ENCODE assay signal across 35 mouse cellular contexts in the genomic region with DNA sequence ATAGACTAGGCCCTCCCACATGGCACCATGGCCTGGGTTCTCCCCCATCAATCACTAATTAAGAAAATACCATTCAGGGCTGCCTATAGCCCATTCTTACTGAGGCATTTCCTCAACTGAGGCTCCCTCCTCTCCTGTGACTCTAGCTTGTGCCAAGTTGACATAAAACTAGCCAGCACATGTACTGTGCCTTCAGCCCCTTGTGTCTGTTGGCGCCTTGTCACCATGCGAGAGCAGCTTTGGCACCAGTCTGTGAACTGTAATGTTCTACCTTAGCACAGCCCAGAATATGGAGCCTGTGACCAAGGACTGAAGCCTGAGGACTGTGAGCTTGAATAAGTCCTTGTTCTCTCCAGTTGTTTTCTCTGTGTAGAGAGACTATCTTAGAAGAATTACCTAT.
"Had no signal": no experiment of that assay in that cellular context is flagged by ENCODE, and none has a peak within 500 bp of the region (broad histone marks: within the 10 kb centered on the region; RNA-seq: fewer than 3 reads in every experiment).

No protein-coding gene starts in this region.

- H3K27me3 ChIP-seq: heart, embryonic 15.5 days; hindbrain, embryonic 12.5 days; hindbrain, embryonic 13.5 days; hindbrain, embryonic 15.5 days; intestine, embryonic 15.5 days had no signal

- H3K9me3 ChIP-seq: heart, embryonic 12.5 days; heart, embryonic 13.5 days; heart, embryonic 15.5 days; hindbrain, embryonic 10.5 days; hindbrain, embryonic 12.5 days; hindbrain, embryonic 13.5 days; hindbrain, embryonic 15.5 days; intestine, embryonic 15.5 days; kidney, embryonic 15.5 days had no signal

- H3K9ac ChIP-seq: heart, embryonic 12.5 days; heart, embryonic 13.5 days; heart, embryonic 15.5 days; hindbrain, embryonic 12.5 days; hindbrain, embryonic 13.5 days; hindbrain, embryonic 14.5 days; hindbrain, embryonic 15.5 days; intestine, embryonic 15.5 days; kidney, embryonic 15.5 days had no signal

- ATAC-seq: hindbrain, embryonic 16.5 days; hindbrain, postnatal 0 days; inflammation-experienced regulatory T-cells, adult 6 months; intestine, embryonic 15.5 days; intestine, embryonic 16.5 days; intestine, postnatal 0 days had no signal

- H3K4me2 ChIP-seq: heart, embryonic 11.5 days; heart, embryonic 12.5 days; heart, embryonic 13.5 days; heart, embryonic 15.5 days; hindbrain, embryonic 12.5 days; hindbrain, embryonic 13.5 days; hindbrain, embryonic 14.5 days; hindbrain, embryonic 15.5 days; intestine, embryonic 15.5 days; kidney, embryonic 15.5 days had no signal

- H3K4me3 ChIP-seq: heart, embryonic 12.5 days; heart, embryonic 13.5 days; heart, embryonic 15.5 days; hindbrain, embryonic 10.5 days; hindbrain, embryonic 12.5 days; hindbrain, embryonic 13.5 days; hindbrain, embryonic 15.5 days; intestine, embryonic 15.5 days; kidney, embryonic 15.5 days; layer of hippocampus, adult 2 months; left cerebral cortex, adult 2 months had no signal

- H3K27ac ChIP-seq: heart, embryonic 13.5 days; heart, embryonic 15.5 days; hindbrain, embryonic 10.5 days; hindbrain, embryonic 12.5 days; hindbrain, embryonic 13.5 days; hindbrain, embryonic 14.5 days; hindbrain, embryonic 15.5 days; hindbrain, postnatal 0 days; intestine, embryonic 15.5 days; kidney, embryonic 15.5 days; kidney, postnatal 0 days; layer of hippocampus, adult 2 months; left cerebral cortex, adult 2 months had no signal

- DNase-seq: heart, postnatal 10 days; heart, postnatal 14 days; heart, postnatal 36 days; heart, postnatal 4 days; kidney, adult 11 months; kidney, adult 18-20 months; kidney, adult 2 months; kidney, adult 8-10 months; kidney, adult 9 months; kidney, postnatal 10 days; kidney, postnatal 14 days; kidney, postnatal 25 days; kidney, postnatal 36 days; kidney, postnatal 4 days; layer of hippocampus, adult 9-11 months; layer of hippocampus, postnatal 36 days had no signal

- H3K36me3 ChIP-seq: heart, embryonic 12.5 days; heart, embryonic 13.5 days; heart, embryonic 15.5 days; hindbrain, embryonic 10.5 days; hindbrain, embryonic 12.5 days; hindbrain, embryonic 13.5 days; hindbrain, embryonic 15.5 days; intestine, embryonic 15.5 days; kidney, embryonic 15.5 days had no signal
